ENCODE assay signal across 1 mouse cellular context in genomic region chr16:11062794-11063721, GRCm38 (mm10).
A peak's percentile ranks its signal among the peaks of the same experiment; 100 is the strongest.
TF ChIP-seq lines count a peak whose summit lies in the region.

No protein-coding gene starts in this region.

TF ChIP-seq in CH12.LX, 34 proteins besides CTCF, POLR2A, EP300 and RAD21 (continued from another document):
- TF ChIP-seq NELFE (IDR thresholded peaks at IDR 0.05; ENCODE audit: low read depth, low read length) (no peak), PAX5 (IDR thresholded peaks at IDR 0.05; ENCODE audit: low read length) (no peak), SMC3 (IDR thresholded peaks at IDR 0.05; ENCODE audit: low read depth, low read length) (no peak; the same call in none of the 2 replicates), MXI1 (IDR thresholded peaks at IDR 0.05; ENCODE audit: low read depth, low read length) (peak; percentile 18), NRF1 (IDR thresholded peaks at IDR 0.05; ENCODE audit: low read depth, low read length) (0 out of 2 replicates have a peak, but pooled peaks have one; percentile 30), MAFK (IDR thresholded peaks at IDR 0.05; ENCODE audit: insufficient replicate concordance, low read length) (peak; percentile 73), ETS1 (conservative IDR thresholded peaks at IDR 0.05; ENCODE audit: low read depth, low read length) (peak; percentile 95), ZKSCAN1 (IDR thresholded peaks at IDR 0.05; ENCODE audit: borderline replicate concordance, low read depth, low read length) (no peak), UBTF (IDR thresholded peaks at IDR 0.05; ENCODE audit: low read depth, low read length) (peak; percentile 99), SIN3A (IDR thresholded peaks at IDR 0.05; ENCODE audit: low read length) (peak; percentile 58), JUND (conservative IDR thresholded peaks at IDR 0.05; ENCODE audit: low read depth, low read length) (no peak), POLR2AphosphoS2 (IDR thresholded peaks at IDR 0.05; ENCODE audit: low read depth, low read length) (0 out of 2 replicates have a peak, but pooled peaks have one; percentile 35), BHLHE40 (IDR thresholded peaks at IDR 0.05; ENCODE audit: low read depth, low read length) (peak; percentile 85), CHD1 (IDR thresholded peaks at IDR 0.05; ENCODE audit: low read depth, low read length) (peak; percentile 97), ZMIZ1 (IDR thresholded peaks at IDR 0.05; ENCODE audit: low read depth, low read length) (peak; percentile 80), MAZ (IDR thresholded peaks at IDR 0.05; ENCODE audit: low read depth, low read length) (peak; percentile 23; the same call in 1 of the 2 replicates)
